Mouse (Mus musculus): Measurements from ENCODE around the gene Txnrd2.

The Txnrd2 gene

DNA sequence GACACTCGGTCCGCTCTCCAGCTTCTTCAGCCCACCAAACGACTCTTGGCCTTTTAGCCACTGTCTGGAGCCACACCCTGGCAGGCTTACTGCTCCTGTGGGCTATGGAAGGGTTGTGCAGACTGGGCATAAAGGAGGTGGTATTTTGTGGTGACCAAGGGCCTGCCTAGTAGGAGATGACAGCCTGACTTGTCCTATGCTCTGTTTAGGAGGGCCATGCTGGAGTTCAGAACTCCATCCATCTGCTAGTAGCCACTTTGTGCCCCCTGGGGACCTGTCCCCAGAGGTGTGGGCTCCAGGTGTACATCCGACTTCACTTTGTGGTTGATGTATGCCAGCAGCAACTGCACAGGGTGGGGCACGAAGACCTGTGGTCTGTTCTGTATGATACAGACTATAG is 32.6 kb upstream of the Txnrd2 start:
- no peak for DNase-seq (ENCODE audit: inconsistent ontology term)

DNA sequence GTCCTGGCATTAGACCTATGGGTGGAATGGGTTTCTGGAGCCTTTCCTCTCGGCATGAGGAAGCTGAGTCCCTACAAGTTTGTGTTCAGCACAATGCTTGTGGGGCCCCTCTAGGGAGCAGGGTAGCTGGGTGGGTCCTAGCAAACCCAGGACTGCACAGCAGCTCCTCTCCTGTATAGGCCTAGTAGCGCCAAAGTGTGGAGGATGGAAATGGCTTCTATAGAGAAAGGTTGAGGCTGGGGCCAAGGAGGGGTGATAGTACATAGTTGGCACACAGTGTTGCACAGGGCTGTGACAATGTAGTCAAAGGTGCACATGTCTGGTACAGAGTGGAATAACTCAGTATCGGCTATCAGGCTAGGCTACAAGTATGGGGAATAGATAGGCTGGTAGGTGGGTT is 32.1 kb upstream of the Txnrd2 start:
- no peak for DNase-seq (ENCODE audit: inconsistent ontology term)

DNA sequence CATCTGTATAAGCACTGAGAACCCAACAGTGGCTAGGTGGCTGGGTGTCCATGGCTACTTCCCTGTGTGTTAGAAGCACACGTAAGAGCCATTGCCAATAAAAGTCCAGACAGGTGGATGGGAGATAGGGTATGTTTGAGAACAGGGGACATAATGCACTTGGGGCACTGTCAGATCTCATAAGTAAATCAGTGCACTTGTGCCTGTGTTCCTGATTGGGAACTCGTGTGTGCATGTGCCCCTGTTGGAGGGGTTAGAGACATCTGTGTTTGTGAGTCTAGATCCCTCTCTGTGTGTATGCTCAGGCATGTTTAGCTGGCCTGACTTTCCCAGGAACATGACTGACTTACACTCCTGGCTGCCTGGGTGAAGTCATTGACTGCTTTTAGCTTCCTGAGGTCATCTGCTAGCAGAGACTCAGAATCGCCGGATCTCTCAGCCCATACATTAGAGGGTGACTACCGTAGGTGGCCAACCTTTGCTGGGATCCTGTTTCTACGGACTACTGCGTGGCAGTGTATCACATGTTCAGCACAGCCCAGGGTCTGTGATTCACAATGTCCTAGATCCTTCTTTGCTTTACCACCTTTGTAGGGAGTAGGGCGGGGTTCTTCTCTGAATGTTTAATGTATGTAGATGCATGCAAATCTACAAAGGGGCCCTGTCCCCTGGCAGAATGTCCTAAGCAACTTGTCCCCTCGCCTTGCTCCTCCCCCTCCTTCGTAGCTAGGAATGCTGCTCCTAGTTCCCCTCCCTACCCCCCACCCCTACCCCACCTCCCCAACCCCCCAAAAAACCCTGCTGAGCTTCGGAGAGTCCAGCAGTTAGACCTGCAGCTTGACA is 31.2 kb upstream of the Txnrd2 start:
- peak; percentile 50 for DNase-seq (ENCODE audit: inconsistent ontology term)

DNA sequence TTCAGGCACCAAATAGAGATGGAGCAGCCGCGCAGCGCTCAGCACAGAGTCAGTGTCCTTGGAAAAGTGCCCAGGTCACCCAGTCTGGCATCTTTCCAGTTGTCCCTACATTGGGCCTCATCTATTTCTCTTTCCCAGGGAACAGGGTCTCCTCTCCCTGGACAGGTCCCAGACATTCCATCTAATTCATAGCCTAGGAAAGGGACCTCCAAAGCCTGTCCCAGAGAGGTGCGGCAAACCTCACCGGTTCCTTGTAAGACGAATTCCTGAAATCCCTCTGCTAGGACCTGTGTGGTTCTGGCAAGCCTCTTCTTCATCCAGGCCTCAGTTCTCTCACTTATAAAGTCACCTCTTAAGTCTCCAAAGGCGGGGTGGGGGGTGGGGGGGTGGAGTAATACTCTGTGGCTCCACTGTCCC is 30.6 kb upstream of the Txnrd2 start:
- peak; percentile 72 for DNase-seq (ENCODE audit: inconsistent ontology term)

DNA sequence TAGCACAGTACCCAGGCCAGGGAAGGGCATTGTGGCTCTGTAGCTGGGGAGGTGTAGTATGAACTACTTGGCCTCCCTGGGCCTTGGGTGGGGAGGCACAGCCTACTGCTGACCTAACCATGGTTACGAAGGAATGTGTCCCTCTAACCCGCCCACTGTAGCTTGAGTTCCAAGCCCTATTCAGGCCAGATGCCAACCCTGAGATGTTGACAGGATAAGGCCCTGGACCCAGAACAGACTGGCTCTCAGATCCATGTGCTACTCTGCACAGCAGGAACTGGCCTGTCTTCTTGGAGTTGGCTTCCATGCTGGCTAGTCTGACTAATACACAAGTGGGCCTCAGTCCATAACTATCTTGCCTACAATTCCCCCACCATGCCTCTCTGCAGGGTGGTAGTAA is 30.0 kb upstream of the Txnrd2 start:
- peak; percentile 93 for DNase-seq (ENCODE audit: inconsistent ontology term)

DNA sequence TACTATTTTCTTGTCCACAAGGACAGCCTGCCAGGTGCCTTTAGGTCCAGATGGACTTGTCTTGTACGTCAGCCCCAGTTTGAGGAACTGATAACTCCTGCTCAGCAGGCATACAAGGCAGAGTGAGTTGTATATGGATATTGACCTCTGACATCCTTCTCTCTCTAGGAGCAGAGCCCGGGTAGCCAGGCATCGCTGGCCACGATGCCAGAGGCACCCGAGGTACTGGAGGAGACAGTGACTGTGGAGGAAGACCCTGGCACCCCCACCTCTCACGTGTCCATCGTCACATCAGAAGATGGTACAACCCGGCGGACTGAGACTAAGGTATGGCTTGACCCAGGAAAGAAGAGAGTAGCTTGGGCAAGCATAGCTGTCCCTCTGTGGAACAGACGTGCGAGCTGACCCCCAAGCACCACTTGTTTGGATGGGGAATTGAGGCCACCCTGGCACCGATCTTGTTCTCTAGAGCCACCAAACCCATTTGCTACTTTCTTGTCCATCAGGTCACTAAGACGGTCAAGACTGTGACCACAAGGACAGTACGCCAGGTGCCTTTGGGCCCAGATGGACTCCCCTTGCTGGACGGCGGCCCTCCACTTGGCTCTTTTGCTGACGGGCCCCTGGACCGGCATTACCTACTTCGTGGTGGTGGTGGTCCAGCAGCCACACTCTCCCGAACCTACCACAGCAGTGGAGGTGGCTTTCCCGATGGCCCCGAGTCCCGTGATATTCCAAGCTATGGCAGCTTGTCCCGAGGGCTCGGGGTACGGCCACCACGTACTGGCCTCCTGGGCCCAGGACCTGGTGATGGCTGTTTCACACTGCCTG is 29.2 kb upstream of the Txnrd2 start:
- no peak for DNase-seq (ENCODE audit: inconsistent ontology term)

DNA sequence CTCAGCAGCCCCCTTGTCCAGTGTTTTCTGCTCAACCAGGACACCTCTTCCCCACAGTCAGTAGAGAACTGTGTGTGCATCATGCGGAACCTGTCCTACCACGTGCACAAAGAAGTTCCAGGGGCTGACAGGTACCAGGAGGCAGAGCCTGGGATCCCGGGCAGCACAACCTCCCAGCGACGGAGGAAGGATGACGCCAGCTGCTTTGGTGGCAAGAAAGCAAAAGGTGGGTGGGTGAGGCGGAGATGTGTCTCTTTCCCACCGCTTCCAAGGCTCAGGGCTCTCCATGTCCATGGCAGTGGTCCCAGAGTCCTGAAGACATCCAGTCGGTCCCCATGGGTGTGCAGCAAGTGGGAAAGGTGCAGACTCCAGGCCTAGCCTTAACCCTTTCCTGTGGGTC is 26.2 kb upstream of the Txnrd2 start:
- no peak for DNase-seq (ENCODE audit: inconsistent ontology term)

DNA sequence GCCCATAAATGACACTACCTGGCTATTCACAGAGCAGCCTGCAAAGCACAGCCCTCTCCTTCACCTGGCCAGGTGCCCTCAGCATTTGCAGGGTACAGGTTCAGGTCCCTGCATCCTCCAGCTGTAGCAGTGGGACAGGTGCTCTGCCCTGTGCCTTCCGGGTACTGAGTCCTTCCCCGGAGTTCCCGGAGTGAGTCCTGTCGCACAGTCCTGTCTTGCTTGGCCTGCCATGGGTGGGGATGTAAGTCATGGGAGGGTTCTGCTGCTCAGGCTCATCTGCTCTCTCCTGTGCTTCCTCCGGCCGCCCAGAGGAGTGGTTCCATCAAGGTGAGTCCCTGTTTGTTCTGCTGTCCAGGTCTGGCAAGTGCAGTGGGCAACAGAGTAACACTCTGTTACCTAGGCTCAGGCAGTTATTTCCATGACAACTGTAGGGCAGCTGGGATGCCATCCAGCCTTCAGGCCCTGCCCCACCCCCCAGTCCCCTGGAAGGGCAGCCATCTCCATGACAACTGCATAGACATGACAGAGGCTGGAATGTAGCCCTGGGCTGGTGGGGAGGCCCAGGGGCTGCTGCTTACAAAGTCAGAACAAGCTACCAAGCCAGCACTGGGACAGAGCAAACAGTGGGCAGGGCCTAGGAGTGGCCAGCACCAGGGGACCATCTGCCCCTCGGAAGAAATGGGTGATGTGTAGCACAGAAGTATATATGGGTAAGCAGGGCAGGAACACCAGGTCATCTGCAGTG is 25.5 kb upstream of the Txnrd2 start:
- peak; percentile 96 for DNase-seq (ENCODE audit: inconsistent ontology term)

DNA sequence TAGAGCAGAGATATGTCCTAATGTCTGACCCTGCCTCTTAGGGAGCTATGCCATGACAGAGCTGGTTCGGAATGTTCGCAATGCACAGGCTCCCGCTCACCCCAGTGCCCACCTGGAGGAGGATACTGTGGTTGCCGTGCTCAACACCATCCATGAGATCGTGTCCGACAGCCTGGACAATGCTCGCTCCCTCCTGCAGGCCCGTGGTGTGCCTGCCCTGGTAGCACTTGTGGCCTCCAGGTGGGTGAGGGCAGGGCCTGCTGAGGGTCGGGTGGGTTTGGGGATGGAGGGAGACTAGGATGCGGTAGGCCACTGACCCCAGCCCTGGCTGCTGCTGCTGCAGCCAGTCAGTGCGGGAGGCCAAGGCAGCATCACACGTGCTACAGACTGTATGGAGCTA is 22.9 kb upstream of the Txnrd2 start:
- no peak for DNase-seq (ENCODE audit: inconsistent ontology term)

DNA sequence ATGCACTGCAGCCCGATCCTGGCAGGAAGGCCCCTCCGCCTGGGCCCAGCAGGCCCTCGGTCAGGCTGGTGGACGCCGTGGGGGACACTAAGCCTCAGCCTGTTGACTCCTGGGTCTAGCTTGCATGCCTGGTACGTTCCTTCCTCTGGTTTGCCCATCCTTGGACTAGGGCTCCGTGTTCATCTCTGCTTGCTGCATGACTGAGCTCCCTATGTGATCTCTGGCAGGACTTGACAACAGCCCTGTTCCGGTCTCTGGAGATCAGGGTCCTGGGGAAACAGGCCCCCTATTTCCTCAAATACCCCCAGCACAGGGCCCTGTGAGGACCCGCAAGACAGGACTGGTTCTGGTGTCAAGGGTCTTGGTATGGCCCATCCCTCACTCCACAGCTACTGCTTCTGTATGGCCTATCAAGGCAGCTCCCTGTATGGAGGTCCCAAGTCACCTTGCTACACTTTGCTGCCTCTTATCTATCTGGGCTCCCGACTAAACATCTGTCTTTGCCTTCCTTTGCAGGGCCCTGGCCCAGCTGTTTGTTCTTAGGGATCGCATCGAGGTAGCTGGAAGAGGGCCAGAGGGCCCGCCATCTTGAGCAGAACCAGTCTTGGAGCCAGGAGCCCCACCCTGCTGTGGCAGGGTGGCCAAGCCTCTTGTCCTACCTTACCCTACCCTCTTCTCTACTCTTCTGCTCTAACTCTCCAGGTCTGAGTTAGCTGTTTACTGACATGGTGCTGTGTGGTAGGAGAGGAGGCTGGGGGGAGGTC is 20.9 kb upstream of the Txnrd2 start:
- no peak for DNase-seq (ENCODE audit: inconsistent ontology term)

DNA sequence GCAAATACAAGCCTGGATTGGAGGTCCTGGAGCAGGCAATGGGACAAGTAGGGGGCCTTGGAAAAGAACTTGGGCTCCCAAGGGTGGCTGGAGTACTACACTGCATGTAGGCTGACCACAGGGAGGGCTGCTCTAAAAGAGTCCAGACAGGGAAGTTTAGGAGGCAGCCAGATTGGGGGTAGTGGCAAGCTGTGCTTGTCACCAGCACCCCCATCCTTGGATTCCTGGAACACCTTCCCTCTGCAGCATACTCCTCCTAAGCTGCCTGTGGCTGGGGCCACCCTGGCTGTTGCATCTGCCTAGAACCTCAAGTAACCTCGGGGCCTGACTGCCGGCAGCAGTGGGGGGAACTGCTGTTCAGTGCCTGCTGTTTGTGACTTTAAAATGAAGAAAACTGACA is 20.3 kb upstream of the Txnrd2 start:
- DNase-seq (ENCODE audit: inconsistent ontology term) = no peak

DNA sequence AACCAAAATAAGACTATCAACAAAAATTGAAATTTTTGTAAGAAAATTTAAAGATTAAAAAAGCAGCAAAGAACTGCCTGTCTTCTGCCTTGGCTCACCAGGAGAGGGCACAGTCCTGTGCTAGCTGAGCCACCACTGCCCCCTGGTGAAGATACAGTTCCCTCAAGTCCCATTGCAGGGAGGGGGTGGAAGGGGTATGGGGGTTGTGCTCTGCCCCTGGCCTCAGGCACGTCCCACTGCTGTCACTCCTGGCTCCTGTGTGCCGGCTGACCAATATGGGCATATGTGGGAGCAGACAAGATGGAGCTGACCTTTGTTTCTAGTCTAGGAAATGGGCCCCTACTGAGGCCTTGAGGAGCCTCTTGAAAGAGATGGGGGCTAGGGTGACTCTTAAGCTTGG is 19.9 kb upstream of the Txnrd2 start:
- DNase-seq (ENCODE audit: inconsistent ontology term) = peak; percentile 87

DNA sequence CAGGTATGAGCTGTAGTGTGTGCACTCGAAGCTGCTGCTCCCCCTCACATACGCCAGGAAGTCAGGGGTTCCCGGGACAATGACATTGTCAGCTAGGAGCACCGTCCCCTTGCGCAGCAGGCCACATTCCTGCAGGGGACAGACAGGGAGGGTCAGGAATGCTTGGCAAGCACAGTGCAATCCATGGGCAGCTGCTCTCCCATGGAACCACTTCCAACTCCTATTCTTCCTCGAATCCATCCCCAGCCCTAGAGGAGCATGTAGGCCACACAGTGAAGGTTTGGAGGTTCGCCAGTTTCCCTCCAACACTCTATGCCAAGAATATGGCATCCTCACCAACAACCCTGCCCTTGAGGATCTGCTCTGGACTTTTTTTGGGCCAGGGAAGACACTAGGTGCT is 18.3 kb upstream of the Txnrd2 start:
- DNase-seq (ENCODE audit: inconsistent ontology term) = peak; percentile 93

DNA sequence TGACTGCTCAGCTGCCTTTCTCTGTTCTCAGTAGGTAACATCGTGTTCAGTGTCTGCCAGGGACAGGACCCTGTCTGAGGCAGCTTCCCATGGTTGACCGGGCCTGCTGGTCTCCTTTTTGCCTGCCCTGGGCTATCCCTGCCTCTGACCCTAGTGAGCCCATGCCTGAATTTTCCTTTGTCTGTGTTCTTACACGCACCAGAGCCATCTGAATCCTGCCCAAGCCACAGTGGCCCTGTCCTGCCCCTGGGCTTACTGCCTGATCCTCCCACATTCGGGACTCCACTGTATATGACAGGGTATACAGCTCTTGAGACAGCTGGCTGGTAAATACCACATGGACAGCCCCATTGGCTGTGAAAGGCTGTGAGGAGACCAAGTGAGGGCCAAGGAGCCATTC is 16.4 kb upstream of the Txnrd2 start:
- DNase-seq (ENCODE audit: inconsistent ontology term) = peak; percentile 67

DNA sequence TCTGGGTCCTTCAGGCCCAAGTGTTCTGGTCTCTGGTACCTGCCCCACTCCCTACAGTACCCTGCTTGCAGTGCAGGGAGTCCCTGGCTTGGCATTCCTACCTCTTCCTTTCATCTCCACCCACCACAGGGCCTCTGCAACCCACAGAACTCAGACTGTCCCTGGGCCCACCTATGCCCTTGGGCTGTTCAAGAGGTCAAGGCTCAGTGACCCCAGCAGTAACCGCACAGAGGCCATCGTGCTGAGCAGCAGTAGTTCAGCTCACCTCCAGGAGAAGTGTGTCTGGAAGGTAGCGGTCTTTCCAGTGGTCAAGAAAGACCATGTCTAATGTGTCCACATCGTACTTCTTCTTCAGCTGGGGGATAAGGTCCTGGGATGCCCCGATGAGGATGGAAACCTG is 15.8 kb upstream of the Txnrd2 start:
- no peak for DNase-seq (ENCODE audit: inconsistent ontology term)

DNA sequence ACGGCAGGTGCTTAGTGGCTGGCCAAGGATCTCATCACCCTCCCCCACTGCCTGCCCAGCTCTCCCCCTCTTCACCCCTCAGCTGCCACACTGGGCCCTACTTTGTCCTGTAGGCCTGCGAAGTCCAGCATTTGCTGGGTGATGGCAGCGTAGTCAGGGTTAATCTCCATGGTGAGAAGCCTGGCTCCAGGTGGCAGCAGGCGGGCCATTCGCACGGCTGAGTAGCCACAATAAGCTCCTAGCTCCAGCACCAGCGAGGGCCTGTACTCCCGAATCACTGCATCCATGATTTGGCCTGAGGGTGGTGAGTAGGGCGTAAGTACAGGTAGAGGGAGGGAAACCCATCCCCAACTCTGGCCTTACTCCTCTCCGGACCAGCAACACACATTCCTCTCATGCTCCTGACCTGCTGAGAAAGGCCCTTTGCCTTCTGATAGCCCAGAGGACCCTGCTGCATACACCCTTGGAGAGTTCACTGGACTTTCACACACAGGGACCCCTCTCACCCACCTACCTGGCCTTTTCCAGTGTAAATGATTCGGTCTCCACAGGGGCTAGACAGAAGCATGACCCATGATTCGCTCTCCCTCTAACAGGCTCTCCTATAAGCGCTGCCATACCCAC is 15.0 kb upstream of the Txnrd2 start:
- DNase-seq (ENCODE audit: inconsistent ontology term) = no peak

DNA sequence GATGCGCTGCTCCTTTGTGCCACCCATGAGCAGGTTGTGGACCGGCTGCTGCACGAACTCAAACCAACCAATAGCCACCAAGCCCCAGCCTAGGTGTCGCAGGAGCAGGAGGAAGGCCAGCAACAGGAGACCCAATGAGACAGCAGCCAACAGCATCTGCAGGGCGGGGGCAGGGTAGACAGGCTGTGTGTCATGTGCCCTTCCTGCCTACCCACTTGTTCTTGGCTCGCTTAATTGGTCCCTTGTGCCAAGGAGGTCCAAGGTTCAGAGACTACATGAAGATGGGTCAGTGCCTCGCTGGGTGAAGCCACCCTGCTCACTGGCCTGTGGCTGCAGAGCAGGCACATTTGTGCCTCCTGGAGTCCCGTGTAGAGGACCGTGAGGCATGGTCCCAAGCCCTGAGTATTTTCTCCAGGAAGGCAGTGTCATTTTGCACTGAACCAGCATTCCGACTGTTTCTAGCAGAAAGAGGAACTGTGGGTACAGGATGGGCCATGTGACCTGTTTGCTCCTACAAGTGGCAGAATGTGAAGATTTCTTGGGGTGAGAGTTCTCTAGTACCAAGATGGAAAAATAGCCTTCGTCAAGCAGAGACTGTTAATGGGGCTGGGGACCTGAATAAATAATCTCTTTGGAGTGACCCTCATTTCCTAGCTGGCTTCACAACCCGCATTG is 14.2 kb upstream of the Txnrd2 start:
- DNase-seq (ENCODE audit: inconsistent ontology term) = peak; percentile 92

DNA sequence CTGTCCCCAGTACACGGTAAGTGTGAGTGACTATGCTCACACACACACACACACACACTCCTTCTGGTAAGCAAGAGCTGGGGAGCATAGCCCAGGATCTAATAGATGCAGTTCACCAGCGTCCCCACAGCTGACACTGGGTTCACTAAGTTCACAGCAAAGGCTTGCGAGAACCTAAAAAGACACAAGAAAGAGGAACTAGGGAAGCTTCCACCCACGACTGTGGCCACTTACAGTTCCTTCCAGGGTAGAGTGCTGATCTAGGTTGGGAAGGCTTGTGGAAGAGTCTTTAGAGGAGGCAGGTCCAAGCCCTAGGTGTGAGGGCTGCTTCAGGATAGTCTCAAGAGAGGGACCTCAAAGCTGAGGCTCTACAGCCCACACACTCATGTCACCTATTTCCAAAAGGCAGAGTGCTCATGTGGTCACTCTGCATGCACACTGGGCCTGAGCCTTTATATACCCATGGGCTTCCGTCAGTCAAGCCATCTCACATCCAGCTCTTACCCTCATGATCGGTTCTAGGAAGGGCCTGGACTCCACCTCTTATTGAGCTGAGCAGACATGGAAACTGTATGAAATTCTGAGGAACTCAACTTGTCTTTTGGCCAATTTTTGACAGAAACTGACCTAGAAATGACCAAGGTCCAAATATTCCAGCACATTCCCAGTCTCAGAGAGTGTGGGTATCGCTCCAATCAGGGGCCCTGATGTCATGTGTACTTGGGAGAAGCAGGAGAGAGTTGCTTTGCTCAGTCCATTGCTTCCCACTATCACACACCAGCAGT is 13.0 kb upstream of the Txnrd2 start:
- DNase-seq (ENCODE audit: inconsistent ontology term) = no peak

DNA sequence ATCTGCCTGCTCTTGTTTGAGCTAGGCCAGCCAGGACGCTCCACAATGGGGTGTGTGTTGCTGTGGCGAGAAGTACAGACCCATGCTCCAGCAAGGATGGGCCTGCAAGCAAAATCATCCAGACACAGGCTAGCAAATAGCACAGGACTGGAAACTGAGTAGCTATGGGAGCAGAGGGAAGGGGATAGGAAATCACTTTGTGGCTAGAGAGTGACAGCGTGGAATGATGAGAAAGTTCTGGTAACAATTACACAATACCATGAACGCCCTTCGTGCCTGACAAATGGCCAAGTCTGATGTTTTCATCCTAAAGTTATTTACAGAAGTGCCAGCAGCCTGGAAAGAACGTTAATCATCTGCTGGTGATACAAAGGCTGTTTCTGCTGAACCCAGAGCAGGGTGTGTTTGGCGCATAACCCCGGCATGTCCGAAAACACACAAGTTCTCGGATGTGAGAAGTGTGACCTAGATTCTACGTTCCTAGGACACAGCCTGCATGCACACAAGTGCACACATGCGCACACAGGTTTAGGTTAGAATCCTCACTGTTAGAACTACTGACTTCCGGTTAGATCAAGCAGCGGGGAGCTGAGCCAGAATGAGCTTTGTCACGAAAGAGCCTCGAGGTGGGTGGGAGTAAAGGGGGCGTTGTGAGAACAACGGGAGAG is 10.0 kb upstream of the Txnrd2 start:
- DNase-seq (ENCODE audit: inconsistent ontology term) = peak; percentile 93
